Mouse (Mus musculus): ENCODE measurements around the gene Plet1. TPM values are rescaled to one million over a fixed set of nuclear protein-coding genes. Genes with fewer than 3 reads are reported as not detected.

The Plet1 gene
- polyA plus RNA-seq, 2 experiments, result 0.15 to 0.17 TPM

- H3K9me3 ChIP-seq (ENCODE audit: control insufficient read depth, low read length), result no peaks in the 10 kb centered on the region
- no peaks in the 10 kb centered on the region for H3K27me3 ChIP-seq (ENCODE audit: control insufficient read depth, insufficient read depth, low read length)
- no peaks in the 10 kb centered on the region for H3K36me3 ChIP-seq (replicated peaks; ENCODE audit: control insufficient read depth, insufficient read depth, low read depth)
- no peak overlapping the region for H3K27ac ChIP-seq
- H3K4me3 ChIP-seq (ENCODE audit: insufficient read depth in 1 of 2, low read depth in 2 of 2, low read length in 2 of 2), result no peak overlapping the region
- ATAC-seq (ENCODE audit: insufficient read depth), result no peak
- no peak overlapping the region for H3K9ac ChIP-seq (replicated peaks)
- no peak for TF ChIP-seq EP300 (IDR thresholded peaks at IDR 0.05; ENCODE audit: low read depth)
- no peak for TF ChIP-seq CTCF (IDR thresholded peaks at IDR 0.05; ENCODE audit: low read depth)
- WGBS (ENCODE audit: insufficient replicate concordance), result 62% methylated on average over 5 of the region's 5 CpGs
- no peak overlapping the region for H3K4me2 ChIP-seq (ENCODE audit: low read depth)
- peaks cover 0 to 7% of the 10 kb centered on the region in 2 experiments; a peak in 3 of 4 replicates for H3K4me1 ChIP-seq (replicated peaks; ENCODE audit: control insufficient read depth in 2 of 2, insufficient read depth in 2 of 2, low read length in 1 of 2)
- DNase-seq (ENCODE audit: low read depth in 3 of 3, low spot score in 3 of 3), result no peak
These were observed 31.3 kb downstream of the Plet1 start for GRCm38 (mm10) chr9:50525585-50525984.

GRCm38 (mm10) chr9:50527860-50528259, 33.5 kb downstream of the Plet1 start:
- H3K4me3 ChIP-seq (ENCODE audit: insufficient read depth in 1 of 2, low read depth in 2 of 2, low read length in 2 of 2), result peak overlapping the region; percentile 83 to 94
- H3K9me3 ChIP-seq (ENCODE audit: control insufficient read depth, low read length), result no peaks in the 10 kb centered on the region
- H3K4me2 ChIP-seq (ENCODE audit: low read depth), result peak overlapping the region; percentile 92
- no peak overlapping the region for H3K27ac ChIP-seq
- peak overlapping the region; percentile 85 for H3K9ac ChIP-seq (replicated peaks)
- H3K4me1 ChIP-seq (replicated peaks; ENCODE audit: control insufficient read depth in 2 of 2, insufficient read depth in 2 of 2, low read length in 1 of 2), result peaks cover 0 to 7% of the 10 kb centered on the region in 2 experiments; a peak in 3 of 4 replicates
- ATAC-seq (ENCODE audit: insufficient read depth), result 0 out of 2 replicates have a peak, but pooled peaks have one; percentile 5
- TF ChIP-seq EP300 (IDR thresholded peaks at IDR 0.05; ENCODE audit: low read depth), result no peak
- TF ChIP-seq CTCF (IDR thresholded peaks at IDR 0.05; ENCODE audit: low read depth), result no peak
- DNase-seq (ENCODE audit: low read depth in 3 of 3, low spot score in 3 of 3), result peak in 1 of 3 experiments; percentile 31
- no peaks in the 10 kb centered on the region for H3K27me3 ChIP-seq (ENCODE audit: control insufficient read depth, insufficient read depth, low read length)
- H3K36me3 ChIP-seq (replicated peaks; ENCODE audit: control insufficient read depth, insufficient read depth, low read depth), result no peaks in the 10 kb centered on the region
- 29% methylated on average over 7 of the region's 7 CpGs for WGBS (ENCODE audit: insufficient replicate concordance)

- H3K4me2 ChIP-seq (ENCODE audit: low read depth), result peak within 1 kb of the TSS; percentile 92
- peak; percentile 92 for TF ChIP-seq CTCF (IDR thresholded peaks at IDR 0.05; ENCODE audit: low read depth)
- no peak for TF ChIP-seq EP300 (IDR thresholded peaks at IDR 0.05; ENCODE audit: low read depth)
- peak within 1 kb of the TSS; percentile 50; the same call in 1 of the 2 replicates for H3K27ac ChIP-seq
- under 1% methylated on average over 54 of the region's 54 CpGs for WGBS (ENCODE audit: insufficient replicate concordance)
- H3K4me3 ChIP-seq (ENCODE audit: insufficient read depth in 1 of 2, low read depth in 2 of 2, low read length in 2 of 2), result peak within 1 kb of the TSS; percentile 83 to 94
- peak within 1 kb of the TSS; percentile 85 for H3K9ac ChIP-seq (replicated peaks)
- no peaks in the 10 kb centered on the region for H3K27me3 ChIP-seq (ENCODE audit: control insufficient read depth, insufficient read depth, low read length)
- ATAC-seq (ENCODE audit: insufficient read depth), result peak; percentile 99
- peaks cover 0 to 11% of the 10 kb centered on the region in 2 experiments; a peak in 3 of 4 replicates for H3K4me1 ChIP-seq (replicated peaks; ENCODE audit: control insufficient read depth in 2 of 2, insufficient read depth in 2 of 2, low read length in 1 of 2)
- H3K9me3 ChIP-seq (ENCODE audit: control insufficient read depth, low read length), result no peaks in the 10 kb centered on the region
- peak; percentile 87 to 95 (median 91) for DNase-seq (ENCODE audit: low read depth in 3 of 3, low spot score in 3 of 3)
- no peaks in the 10 kb centered on the region for H3K36me3 ChIP-seq (replicated peaks; ENCODE audit: control insufficient read depth, insufficient read depth, low read depth)
These were observed 34.1 kb downstream of the Plet1 start, which contains the start of gene Pts for GRCm38 (mm10) chr9:50528293-50528892. TSS of gene Pts (minus strand) at chr9:50528724.

GRCm38 (mm10) chr9:50530890-50531289, 36.6 kb downstream of the Plet1 start:
- Histone ChIP-seq H3K36me3 (replicated peaks; ENCODE audit: control insufficient read depth, insufficient read depth, low read depth) (no peaks in the 10 kb centered on the region), H3K27me3 (ENCODE audit: control insufficient read depth, insufficient read depth, low read length) (no peaks in the 10 kb centered on the region), H3K9me3 (ENCODE audit: control insufficient read depth, low read length) (no peaks in the 10 kb centered on the region), H3K4me3 (ENCODE audit: insufficient read depth in 1 of 2, low read depth in 2 of 2, low read length in 2 of 2) (no peak overlapping the region), H3K9ac (replicated peaks) (no peak overlapping the region), H3K4me1 (replicated peaks; ENCODE audit: control insufficient read depth in 2 of 2, insufficient read depth in 2 of 2, low read length in 1 of 2) (peaks cover 0 to 13% of the 10 kb centered on the region in 2 experiments; a peak in 3 of 4 replicates), H3K27ac (no peak overlapping the region), H3K4me2 (ENCODE audit: low read depth) (no peak overlapping the region)
- 30% methylated on average over 2 of the region's 2 CpGs for WGBS (ENCODE audit: insufficient replicate concordance)
- DNase-seq (ENCODE audit: low read depth in 3 of 3, low spot score in 3 of 3), result no peak
- ATAC-seq (ENCODE audit: insufficient read depth), result no peak
- TF ChIP-seq EP300 (IDR thresholded peaks at IDR 0.05; ENCODE audit: low read depth), result no peak
- peak; percentile 6; the same call in 1 of the 2 replicates for TF ChIP-seq CTCF (IDR thresholded peaks at IDR 0.05; ENCODE audit: low read depth)

GRCm38 (mm10) chr9:50533328-50533727, 39.0 kb downstream of the Plet1 start:
- Histone ChIP-seq H3K9ac (replicated peaks) (no peak overlapping the region; the same call in 1 of the 2 replicates), H3K27me3 (ENCODE audit: control insufficient read depth, insufficient read depth, low read length) (no peaks in the 10 kb centered on the region), H3K4me1 (replicated peaks; ENCODE audit: control insufficient read depth in 2 of 2, insufficient read depth in 2 of 2, low read length in 1 of 2) (peaks cover 0 to 8% of the 10 kb centered on the region in 2 experiments; a peak in 2 of 4 replicates), H3K36me3 (replicated peaks; ENCODE audit: control insufficient read depth, insufficient read depth, low read depth) (no peaks in the 10 kb centered on the region), H3K4me2 (ENCODE audit: low read depth) (peak overlapping the region; percentile 47), H3K27ac (no peak overlapping the region), H3K4me3 (ENCODE audit: insufficient read depth in 1 of 2, low read depth in 2 of 2, low read length in 2 of 2) (no peak overlapping the region), H3K9me3 (ENCODE audit: control insufficient read depth, low read length) (no peaks in the 10 kb centered on the region)
- TF ChIP-seq EP300 (IDR thresholded peaks at IDR 0.05; ENCODE audit: low read depth) (no peak), CTCF (IDR thresholded peaks at IDR 0.05; ENCODE audit: low read depth) (no peak)
- ATAC-seq (ENCODE audit: insufficient read depth), result no peak
- DNase-seq (ENCODE audit: low read depth in 3 of 3, low spot score in 3 of 3), result no peak
- 23% methylated on average over 11 of the region's 11 CpGs for WGBS (ENCODE audit: insufficient replicate concordance)
